Mouse (Mus musculus): ENCODE results near the gene Trpc3.

- TF ChIP-seq POLR2A (IDR thresholded peaks at IDR 0.05; ENCODE audit: control insufficient read depth, low read depth, low read length) (no peak), CTCF (IDR thresholded peaks at IDR 0.05; ENCODE audit: control insufficient read depth, insufficient read depth, insufficient replicate concordance, low read depth, low read length) (no peak)
Observed at GRCm38 (mm10) chr3:36738071-36738470, 48.1 kb upstream of the Trpc3 start.
